16 mouse cellular contexts compared by ENCODE assay signal in the genomic region with DNA sequence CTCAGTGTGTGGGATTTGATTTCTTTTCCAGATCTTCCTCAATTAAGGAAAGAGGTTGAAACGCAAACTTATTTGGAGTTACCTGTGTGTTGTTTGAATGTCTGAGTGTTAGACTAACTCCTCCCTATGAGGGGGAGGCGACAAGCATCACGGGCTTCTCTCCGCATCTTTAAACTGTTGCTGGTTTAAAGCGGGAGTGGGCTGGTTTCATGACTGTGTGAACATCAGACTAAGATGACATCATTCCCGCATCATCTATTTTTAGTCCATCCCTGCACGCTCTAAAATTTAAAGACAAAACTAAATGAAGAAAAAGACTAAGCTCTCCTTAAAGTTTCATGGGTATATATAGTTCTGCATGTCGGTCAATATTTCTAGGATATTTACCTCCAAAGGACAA.
"Had no signal": no experiment of that assay in that cellular context is flagged by ENCODE, and none has a peak within 500 bp of the region (broad histone marks: within the 10 kb centered on the region; RNA-seq: fewer than 3 reads in every experiment).

No protein-coding gene starts in this region.

- H3K36me3 ChIP-seq: lung, embryonic 15.5 days; midbrain, embryonic 13.5 days; midbrain, embryonic 15.5 days; neural tube, embryonic 12.5 days; stomach, embryonic 15.5 days had no signal

- H3K27me3 ChIP-seq: lung, embryonic 15.5 days; megakaryocyte, embryonic 14.5 days; midbrain, embryonic 13.5 days; midbrain, embryonic 15.5 days; neural tube, embryonic 12.5 days; stomach, embryonic 15.5 days had no signal

- ATAC-seq: lung, postnatal 0 days; midbrain, embryonic 13.5 days; midbrain, embryonic 15.5 days had no signal

- H3K4me1 ChIP-seq: megakaryocyte, embryonic 14.5 days; midbrain, embryonic 13.5 days; midbrain, embryonic 15.5 days; neural tube, embryonic 12.5 days; stomach, embryonic 15.5 days had no signal

- DNase-seq: lung, adult 18-20 months; lung, postnatal 14 days; lung, postnatal 36 days; thymus, adult 18-20 months; thymus, postnatal 14 days; thymus, postnatal 36 days had no signal

- H3K4me3 ChIP-seq: lung, embryonic 15.5 days; megakaryocyte, embryonic 14.5 days; midbrain, embryonic 13.5 days; midbrain, embryonic 15.5 days; neural tube, embryonic 12.5 days; stomach, embryonic 15.5 days had no signal

- H3K27ac ChIP-seq: liver, embryonic 14.5 days; lung, embryonic 15.5 days; macrophage; midbrain, embryonic 13.5 days; midbrain, embryonic 15.5 days; neural tube, embryonic 12.5 days; stomach, embryonic 15.5 days; stomach, postnatal 0 days had no signal
